Mouse (Mus musculus) erythroid progenitor cell, adult 5-6 weeks (primary cell): ENCODE measurements around the gene Gm20821. TPM values are rescaled to one million over a fixed set of nuclear protein-coding genes. Genes with fewer than 3 reads are reported as not detected.
"Not testable (repeated sequence)": the region's sequence is repeated elsewhere in the genome, so short reads cannot be mapped to it uniquely, and the experiment has no call there.

Experiments used
- ATAC-seq: replicated peaks from 2 replicates; pipeline ENCODE4 v1.8.0; 2016; ENCODE audit warnings: moderate number of reproducible peaks, mild to moderate bottlenecking, moderate TSS enrichment, inconsistent platforms; ENCODE audit not compliant: poor library complexity, low FRiP score, severe bottlenecking
- total RNA-seq, 2 experiments: library from RNA; stranded (forward) in 1 of 2; stranded (reverse) in 1 of 2; fragments of 150-400 nt in 1 of 2; fragments of 186-747, 209-891 nt in 1 of 2; gene quantifications; 2 replicates each; pipeline versions ENCODE4 v1.2.3 to v1.2.4; 2015 to 2017; ENCODE audit warnings: low replicate concordance in 2 of 2

Gene Gm20821
- total RNA-seq (2015; ENCODE audit: low replicate concordance) (not detected in 2 replicates), total RNA-seq (2017; ENCODE audit: low replicate concordance) (not detected in 2 replicates)

- not testable (repeated sequence) for ATAC-seq
Measured at GRCm38 (mm10) chrY:9781504-9781903, at the start of gene Gm20821. Gene Gm20821 (plus strand): TSS chrY:9781804.
